Mouse (Mus musculus) cerebellum, adult 2 months (tissue): ENCODE data around the gene Slc7a11.

Experiments
- CTCF ChIP-seq: fragments of 200-500 bp; IDR thresholded peaks from 2 replicates; pipeline ENCODE4 v1.5.1; 2011; ENCODE audit warnings: low read depth, mild to moderate bottlenecking, control low read depth, low read length, moderate library complexity, borderline replicate concordance; ENCODE audit not compliant: insufficient read depth
- POLR2A ChIP-seq: fragments of 200-500 bp; IDR thresholded peaks from 2 replicates; pipeline ENCODE4 v1.6.1; 2011; ENCODE audit warnings: low read length, control low read depth, borderline replicate concordance; ENCODE audit not compliant: insufficient read depth

DNA sequence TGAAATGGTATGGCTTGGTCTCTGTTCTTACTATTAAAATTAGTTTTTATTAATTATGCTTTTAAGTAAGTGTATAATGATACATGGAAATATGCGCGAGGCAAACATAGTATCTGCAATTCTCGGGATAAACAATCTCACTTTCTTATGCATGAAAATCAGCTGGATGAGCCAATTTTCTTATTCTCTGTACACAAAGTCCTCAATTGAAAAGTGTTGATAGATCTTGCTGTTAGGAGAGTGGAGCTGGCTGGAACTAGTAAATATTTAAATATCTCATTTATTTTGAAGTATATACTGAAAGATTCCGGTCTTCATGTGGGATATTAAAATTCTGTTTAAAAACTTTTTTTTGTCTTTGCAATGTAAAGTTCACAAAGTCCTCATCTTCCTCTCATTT is 184.6 kb downstream of the Slc7a11 start:
- TF ChIP-seq CTCF (no peak), POLR2A (no peak)
